Mouse (Mus musculus) cerebellum, postnatal 25 days (tissue): ENCODE results near the gene Impg2.

Experiments used
- DNase-seq, 2 experiments: peaks; one replicate each; pipeline ENCODE4 v3.0.0; 2021; ENCODE audit warnings: mixed read lengths in 2 of 2

Gene Impg2

DNA sequence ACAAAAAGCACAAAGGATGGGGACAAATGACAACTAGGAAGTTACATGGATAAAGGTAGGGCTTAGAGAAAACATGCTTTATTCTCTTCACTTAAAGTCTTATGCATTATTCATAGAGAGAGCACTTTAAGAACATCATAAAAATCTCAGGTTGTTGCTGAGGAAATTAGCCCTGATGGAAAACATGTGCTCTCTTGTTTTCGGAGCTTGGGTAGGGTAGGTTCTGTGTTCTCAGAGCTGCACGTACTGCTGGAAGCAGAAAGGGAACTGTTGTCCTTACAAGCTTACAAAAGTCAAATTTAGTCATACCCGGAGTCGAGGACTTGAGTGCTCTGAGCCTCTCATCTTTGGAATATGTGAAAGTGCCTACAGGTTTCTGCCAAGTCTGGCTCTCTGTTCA lies 98.9 kb downstream of the Impg2 start:
- DNase-seq: no peak

DNA sequence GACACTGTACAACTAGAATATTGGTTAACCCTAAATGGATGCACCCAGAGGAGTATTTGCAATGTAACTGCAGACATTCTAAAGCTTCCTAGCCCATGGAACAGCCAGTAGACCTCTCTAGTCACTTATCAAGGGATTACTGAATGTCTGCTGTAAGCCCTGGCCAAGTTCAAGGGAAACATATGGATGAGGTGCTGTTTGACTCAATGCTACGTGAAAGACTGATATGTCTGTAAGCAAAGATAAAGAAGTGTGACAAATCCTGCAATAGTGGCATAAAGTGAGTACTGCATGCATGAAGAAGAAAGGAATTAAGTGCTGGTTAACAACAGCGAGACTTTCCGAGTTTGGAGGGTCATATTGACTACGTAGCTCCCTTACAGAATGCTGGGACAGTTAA lies 100.1 kb downstream of the Impg2 start:
- no peak for DNase-seq

DNA sequence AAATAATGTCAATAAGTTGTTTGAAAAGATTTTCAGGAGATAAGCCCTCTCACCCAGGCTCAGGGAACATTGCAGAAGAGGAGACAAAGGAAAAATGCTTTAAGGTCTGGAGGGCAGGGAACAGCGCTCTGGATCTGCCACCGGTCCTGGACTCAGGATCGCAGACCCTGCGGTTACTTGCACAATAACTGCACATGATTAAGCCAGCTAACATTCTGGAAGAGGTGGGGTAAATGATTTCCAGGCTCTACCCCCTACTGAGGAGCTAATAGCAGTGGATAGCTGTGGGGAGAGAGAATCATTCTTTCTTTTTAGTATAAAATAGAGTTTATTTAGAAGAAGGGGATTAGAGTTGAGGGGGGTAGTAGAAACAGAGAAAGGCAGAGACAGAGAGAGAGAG lies 103.5 kb downstream of the Impg2 start:
- DNase-seq: no peak

DNA sequence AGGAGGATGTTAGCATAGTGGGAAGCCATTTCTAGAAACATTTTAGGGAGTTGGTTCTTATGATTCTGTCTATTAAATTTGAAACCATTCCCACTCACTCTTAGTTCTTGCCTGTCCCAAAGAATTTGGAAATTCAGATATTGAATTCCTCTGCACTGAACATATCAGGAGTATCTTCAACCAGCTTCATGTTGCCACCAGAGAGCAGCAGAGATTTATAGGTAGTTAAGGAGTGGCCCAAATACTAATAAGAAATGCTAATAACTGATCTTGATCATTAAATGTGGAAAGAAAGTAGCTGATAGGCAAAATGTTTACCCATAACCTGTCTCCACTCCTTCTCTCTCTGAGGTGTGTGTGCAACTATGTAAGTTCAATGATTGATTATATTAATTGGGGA lies 107.2 kb downstream of the Impg2 start:
- peak in 1 of 2 experiments; percentile 18 for DNase-seq
